In genomic region chr5:117669265-117669664, GRCm38 (mm10) we compare ENCODE assay signal across 16 mouse cellular contexts.
DNase-seq lines count a peak whose midpoint lies in the region; ATAC-seq and TF ChIP-seq lines count a peak whose summit lies in the region.
"Had no signal": no experiment of that assay in that cellular context is flagged by ENCODE, and none has a peak within 500 bp of the region (broad histone marks: within the 10 kb centered on the region; RNA-seq: fewer than 3 reads in every experiment).

No protein-coding gene starts in this region.

- H3K9me3 ChIP-seq in heart, embryonic 10.5 days, result no peaks in the 10 kb centered on the region
- H3K9me3 ChIP-seq in heart, postnatal 0 days (replicated peaks; ENCODE audit: control insufficient read depth, low read length), result no peaks in the 10 kb centered on the region
- H3K9me3 ChIP-seq in lung, embryonic 14.5 days (ENCODE audit: low read depth, low read length), result no peaks in the 10 kb centered on the region
- no peaks in the 10 kb centered on the region for H3K9me3 ChIP-seq in lung, postnatal 0 days (ENCODE audit: low read length)
- no peaks in the 10 kb centered on the region for H3K9me3 ChIP-seq in stomach, postnatal 0 days (ENCODE audit: control insufficient read depth, low read length)
- H3K9me3 ChIP-seq: midbrain, embryonic 13.5 days had no signal

- peaks cover 38% of the 10 kb centered on the region for H3K4me1 ChIP-seq in heart, embryonic 10.5 days
- no peaks in the 10 kb centered on the region for H3K4me1 ChIP-seq in heart, postnatal 0 days (ENCODE audit: control insufficient read depth, insufficient read depth)
- peaks cover 5% of the 10 kb centered on the region; the same call in 1 of the 2 replicates for H3K4me1 ChIP-seq in lung, embryonic 14.5 days (ENCODE audit: insufficient read depth)
- no peaks in the 10 kb centered on the region for H3K4me1 ChIP-seq in lung, postnatal 0 days (ENCODE audit: insufficient read depth, low read depth, low read length)
- H3K4me1 ChIP-seq in stomach, postnatal 0 days (replicated peaks; ENCODE audit: control insufficient read depth, insufficient read depth), result no peaks in the 10 kb centered on the region

- no peak for TF ChIP-seq CTCF in heart, postnatal 0 days (IDR thresholded peaks at IDR 0.05; ENCODE audit: low read depth)
- no peak for TF ChIP-seq CTCF in lung, embryonic 14.5 days (IDR thresholded peaks at IDR 0.05; ENCODE audit: low read depth)
- no peak for TF ChIP-seq CTCF in lung, postnatal 0 days (IDR thresholded peaks at IDR 0.05)
- no peak for TF ChIP-seq CTCF in stomach, postnatal 0 days (IDR thresholded peaks at IDR 0.05; ENCODE audit: low read depth)

- H3K4me3 ChIP-seq in heart, embryonic 10.5 days, result no peak overlapping the region
- H3K4me3 ChIP-seq in heart, postnatal 0 days (ENCODE audit: low read depth, low read length), result no peak overlapping the region
- no peak overlapping the region for H3K4me3 ChIP-seq in lung, embryonic 14.5 days (ENCODE audit: low read depth, low read length)
- H3K4me3 ChIP-seq in lung, postnatal 0 days (ENCODE audit: low read depth, low read length), result no peak overlapping the region
- H3K4me3 ChIP-seq in stomach, postnatal 0 days (ENCODE audit: low read depth, low read length), result no peak overlapping the region
- H3K4me3 ChIP-seq: erythroblast, embryonic 14.5 days; gastrocnemius, adult 2 months; midbrain, embryonic 13.5 days; myocyte had no signal

- no peak for TF ChIP-seq EP300 in heart, postnatal 0 days (IDR thresholded peaks at IDR 0.05; ENCODE audit: low read depth)
- no peak for TF ChIP-seq EP300 in lung, postnatal 0 days (IDR thresholded peaks at IDR 0.05)
- no peak for TF ChIP-seq EP300 in stomach, postnatal 0 days (optimal IDR thresholded peaks at IDR 0.05)

- no peaks in the 10 kb centered on the region for H3K27me3 ChIP-seq in heart, embryonic 10.5 days (ENCODE audit: insufficient read depth, poor library complexity, severe bottlenecking)
- H3K27me3 ChIP-seq in heart, postnatal 0 days (ENCODE audit: control insufficient read depth, insufficient read depth, low read length), result no peaks in the 10 kb centered on the region
- H3K27me3 ChIP-seq in lung, embryonic 14.5 days (ENCODE audit: insufficient read depth, low read length), result no peaks in the 10 kb centered on the region; the same call in 1 of the 2 replicates
- H3K27me3 ChIP-seq in lung, postnatal 0 days (replicated peaks; ENCODE audit: insufficient read depth, low read length), result no peaks in the 10 kb centered on the region
- H3K27me3 ChIP-seq in stomach, postnatal 0 days (ENCODE audit: control insufficient read depth, insufficient read depth, low read length), result no peaks in the 10 kb centered on the region
- H3K27me3 ChIP-seq: midbrain, embryonic 13.5 days; Patski had no signal

- H3K9ac ChIP-seq in heart, postnatal 0 days (replicated peaks; ENCODE audit: low read depth, low read length), result no peak overlapping the region
- H3K9ac ChIP-seq in lung, embryonic 14.5 days, result no peak overlapping the region
- H3K9ac ChIP-seq in lung, postnatal 0 days (replicated peaks; ENCODE audit: low read depth), result no peak overlapping the region
- no peak overlapping the region for H3K9ac ChIP-seq in stomach, postnatal 0 days (ENCODE audit: low read length)
- H3K9ac ChIP-seq: midbrain, embryonic 13.5 days had no signal

- ATAC-seq in heart, postnatal 0 days (ENCODE audit: insufficient read depth, low read depth), result peak; percentile 79
- 0 out of 2 replicates have a peak, but pooled peaks have one; percentile 11 for ATAC-seq in lung, embryonic 14.5 days (ENCODE audit: insufficient read depth)
- ATAC-seq in lung, postnatal 0 days, result no peak
- peak; percentile 33; the same call in 1 of the 2 replicates for ATAC-seq in stomach, postnatal 0 days (ENCODE audit: low FRiP score, low TSS enrichment)
- ATAC-seq: midbrain, embryonic 13.5 days; Patski had no signal

- H3K27ac ChIP-seq in heart, embryonic 10.5 days, result no peak overlapping the region
- H3K27ac ChIP-seq in heart, postnatal 0 days (ENCODE audit: low read depth), result no peak overlapping the region
- H3K27ac ChIP-seq in lung, embryonic 14.5 days (ENCODE audit: low read depth), result no peak overlapping the region
- H3K27ac ChIP-seq in lung, postnatal 0 days (ENCODE audit: low read length), result no peak overlapping the region
- no peak overlapping the region for H3K27ac ChIP-seq in stomach, postnatal 0 days (replicated peaks)
- H3K27ac ChIP-seq: gastrocnemius, adult 2 months had no signal

- intact Hi-C loops in heart, postnatal 14 days (cut with DNase I), result no loop called here

- H3K36me3 ChIP-seq in heart, embryonic 10.5 days, result no peaks in the 10 kb centered on the region
- no peaks in the 10 kb centered on the region for H3K36me3 ChIP-seq in heart, postnatal 0 days (replicated peaks; ENCODE audit: control insufficient read depth, insufficient read depth, low read length)
- no peaks in the 10 kb centered on the region for H3K36me3 ChIP-seq in lung, embryonic 14.5 days (ENCODE audit: insufficient read depth)
- no peaks in the 10 kb centered on the region for H3K36me3 ChIP-seq in lung, postnatal 0 days (ENCODE audit: insufficient read depth, low read length)
- H3K36me3 ChIP-seq in stomach, postnatal 0 days (ENCODE audit: control insufficient read depth, insufficient read depth, low read length), result no peaks in the 10 kb centered on the region
- H3K36me3 ChIP-seq: midbrain, embryonic 13.5 days had no signal

- H3K4me2 ChIP-seq in heart, postnatal 0 days (ENCODE audit: low read depth, low read length), result no peak overlapping the region
- no peak overlapping the region for H3K4me2 ChIP-seq in lung, embryonic 14.5 days
- no peak overlapping the region for H3K4me2 ChIP-seq in lung, postnatal 0 days (replicated peaks; ENCODE audit: low read depth, low read length)
- H3K4me2 ChIP-seq in stomach, postnatal 0 days (replicated peaks; ENCODE audit: low read depth), result no peak overlapping the region
- H3K4me2 ChIP-seq: midbrain, embryonic 13.5 days had no signal

- DNase-seq in heart, embryonic 10.5 days (ENCODE audit: low spot score), result peak; percentile 78
- no peak for DNase-seq in heart, adult 18-20 months
- DNase-seq in heart, postnatal 0 days (ENCODE audit: low spot score), result no peak
- no peak for DNase-seq in heart, postnatal 14 days
- DNase-seq in lung, embryonic 14.5 days, result no peak
- DNase-seq in lung, postnatal 0 days (ENCODE audit: low spot score), result no peak
- no peak for DNase-seq in stomach, postnatal 0 days (ENCODE audit: low spot score)
- DNase-seq: cerebellum, adult 9-10 months; gastrocnemius, adult 2 months; kidney, adult 2 months; liver; lung, postnatal 14 days had no signal

- WGBS in heart, embryonic 10.5 days, result 30% methylated on average over 4 of the region's 4 CpGs
- WGBS in heart, postnatal 0 days, result 15% methylated on average over 4 of the region's 4 CpGs
- WGBS in lung, embryonic 14.5 days, result 59% methylated on average over 4 of the region's 4 CpGs
- 65% methylated on average over 4 of the region's 4 CpGs for WGBS in lung, postnatal 0 days
- WGBS in stomach, postnatal 0 days, result 66% methylated on average over 4 of the region's 4 CpGs
